25 mouse cellular contexts compared by ENCODE assay signal in the genomic region with DNA sequence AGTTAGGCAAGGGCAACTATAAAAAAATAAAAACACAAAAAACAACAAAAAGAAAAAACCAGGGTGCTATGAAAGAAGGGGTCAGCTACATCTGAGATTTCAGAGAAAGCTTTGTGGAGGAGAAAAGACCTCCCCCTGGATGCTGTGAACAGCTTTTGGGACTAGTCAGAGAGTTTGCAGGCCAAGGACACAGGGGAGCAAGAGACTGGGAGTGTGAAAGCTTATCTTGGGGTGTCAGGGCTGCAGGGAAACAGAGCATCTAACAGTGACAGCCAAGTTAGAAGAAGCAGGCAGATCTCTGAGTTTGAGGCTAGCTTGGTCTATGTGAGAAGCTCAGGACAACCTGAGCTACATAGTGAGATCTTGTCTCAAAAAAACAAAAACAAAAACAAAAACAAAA. TPM values are rescaled to one million over a fixed set of nuclear protein-coding genes. Genes with fewer than 3 reads are reported as not detected.
A peak's percentile ranks its signal among the peaks of the same experiment; 100 is the strongest.
DNase-seq lines count a peak whose midpoint lies in the region; ATAC-seq and TF ChIP-seq lines count a peak whose summit lies in the region.
"Had no signal": no experiment of that assay in that cellular context is flagged by ENCODE, and none has a peak within 500 bp of the region (broad histone marks: within the 10 kb centered on the region; RNA-seq: fewer than 3 reads in every experiment).

No protein-coding gene starts in this region.

- DNase-seq in adrenal gland, adult (ENCODE audit: inconsistent age in 2 of 2, low spot score in 1 of 2), result peak; percentile 23 to 73
- DNase-seq in adrenal gland, adult 18-20 months (ENCODE audit: low spot score in 2 of 2), result no peak
- peak; percentile 22 for DNase-seq in adrenal gland, postnatal 14 days
- no peak for DNase-seq in adrenal gland, adult 8-10 months
- DNase-seq in midbrain, embryonic 11.5 days (ENCODE audit: low spot score, missing footprints), result peak; percentile 59
- no peak for DNase-seq in midbrain, postnatal 0 days (ENCODE audit: low spot score)
- DNase-seq: adrenal gland, postnatal 10 days; B cell, adult 2 months; cerebellum, adult 11 months; cerebellum, adult 18-20 months; cerebellum, adult 8-10 months; cerebellum, adult 9-11 months; cerebellum, postnatal 14 days; cerebellum, postnatal 36 days; embryo, embryonic 11 days had no signal

- no peaks in the 10 kb centered on the region for H3K27me3 ChIP-seq in midbrain, embryonic 11.5 days (ENCODE audit: control insufficient read depth, insufficient read depth, low read length)
- H3K27me3 ChIP-seq in midbrain, postnatal 0 days (ENCODE audit: insufficient read depth, low read length), result no peaks in the 10 kb centered on the region
- H3K27me3 ChIP-seq: CH12.LX; embryonic facial prominence, embryonic 13.5 days; embryonic facial prominence, embryonic 15.5 days; forebrain, embryonic 12.5 days had no signal

- ATAC-seq in midbrain, embryonic 11.5 days (ENCODE audit: low FRiP score), result no peak
- no peak for ATAC-seq in midbrain, postnatal 0 days (ENCODE audit: low FRiP score)
- ATAC-seq: CD4-positive, CD25-positive, alpha-beta regulatory T cell, adult 4 months; forebrain, embryonic 14.5 days; forebrain, embryonic 16.5 days had no signal

- no peaks in the 10 kb centered on the region for H3K36me3 ChIP-seq in midbrain, embryonic 11.5 days (ENCODE audit: control insufficient read depth, insufficient read depth, low read length)
- no peaks in the 10 kb centered on the region for H3K36me3 ChIP-seq in midbrain, postnatal 0 days (ENCODE audit: insufficient read depth, low read length)
- H3K36me3 ChIP-seq: embryonic facial prominence, embryonic 13.5 days; embryonic facial prominence, embryonic 15.5 days; forebrain, embryonic 10.5 days; forebrain, embryonic 12.5 days; G1E had no signal

- H3K9me3 ChIP-seq in midbrain, embryonic 11.5 days (ENCODE audit: control insufficient read depth, low read length), result no peaks in the 10 kb centered on the region
- no peaks in the 10 kb centered on the region for H3K9me3 ChIP-seq in midbrain, postnatal 0 days (ENCODE audit: low read length)
- H3K9me3 ChIP-seq: embryonic facial prominence, embryonic 13.5 days; embryonic facial prominence, embryonic 15.5 days; forebrain, embryonic 10.5 days; forebrain, embryonic 12.5 days; G1E had no signal

- peaks cover 5% of the 10 kb centered on the region; the same call in 1 of the 2 replicates for H3K4me1 ChIP-seq in midbrain, embryonic 11.5 days (ENCODE audit: control insufficient read depth, insufficient read depth, low read length)
- no peaks in the 10 kb centered on the region for H3K4me1 ChIP-seq in midbrain, postnatal 0 days (ENCODE audit: insufficient read depth, low read length)
- H3K4me1 ChIP-seq: embryonic facial prominence, embryonic 13.5 days; embryonic facial prominence, embryonic 15.5 days had no signal

- no peak overlapping the region for H3K9ac ChIP-seq in midbrain, embryonic 11.5 days (ENCODE audit: low read length)
- H3K9ac ChIP-seq in midbrain, postnatal 0 days (replicated peaks; ENCODE audit: low read length, poor library complexity, severe bottlenecking), result no peak overlapping the region
- H3K9ac ChIP-seq: embryonic facial prominence, embryonic 13.5 days; embryonic facial prominence, embryonic 15.5 days; forebrain, embryonic 12.5 days had no signal

- no peak overlapping the region for H3K4me3 ChIP-seq in midbrain, embryonic 11.5 days (ENCODE audit: low read depth, low read length)
- H3K4me3 ChIP-seq in midbrain, postnatal 0 days (ENCODE audit: low read depth, low read length), result no peak overlapping the region
- H3K4me3 ChIP-seq: embryonic facial prominence, embryonic 13.5 days; embryonic facial prominence, embryonic 15.5 days; erythroblast, embryonic 14.5 days; forebrain, embryonic 10.5 days; forebrain, embryonic 12.5 days had no signal

- H3K27ac ChIP-seq in midbrain, embryonic 11.5 days (ENCODE audit: low read depth, low read length), result no peak overlapping the region
- no peak overlapping the region for H3K27ac ChIP-seq in midbrain, postnatal 0 days (ENCODE audit: low read depth, low read length)
- H3K27ac ChIP-seq: embryonic facial prominence, embryonic 13.5 days; embryonic facial prominence, embryonic 15.5 days; forebrain, embryonic 10.5 days; forebrain, embryonic 12.5 days had no signal

- H3K4me2 ChIP-seq in midbrain, embryonic 11.5 days, result no peak overlapping the region
- H3K4me2 ChIP-seq in midbrain, postnatal 0 days (ENCODE audit: low read depth, low read length, poor library complexity, severe bottlenecking), result no peak overlapping the region
- H3K4me2 ChIP-seq: embryonic facial prominence, embryonic 13.5 days; embryonic facial prominence, embryonic 15.5 days; forebrain, embryonic 12.5 days had no signal

- no peak for TF ChIP-seq CTCF in midbrain, postnatal 0 days (IDR thresholded peaks at IDR 0.05)

RNA-seq across cellular contexts. Expression of a gene that starts 12.2 kb away (rescaled TPM):
- total RNA-seq in adrenal gland, adult 18-20 months (2021), result 10 to 100 TPM; 35.8 to 45.9 TPM
- 34.1 and 35.6 TPM in 2 replicates for total RNA-seq in adrenal gland, postnatal 14 days (2021)
- total RNA-seq in adrenal gland, adult 8-10 months (2022), result 10 to 100 TPM; 61.2 to 71.8 (median 64.7) TPM
- polyA plus RNA-seq in midbrain, embryonic 11.5 days (2014; fragmentation: Nextera tagmentation; extraction: Ambion mirVana), result 42.1 and 42.2 TPM in 2 replicates
- total RNA-seq in midbrain, postnatal 0 days (2014; rRNA removed), result 27.0 and 31.6 TPM in 2 replicates
- polyA plus RNA-seq in midbrain, postnatal 0 days (2015; fragmentation: Nextera tagmentation; extraction: Ambion mirVana), result 28.9 and 34.4 TPM in 2 replicates

RNA-seq across cellular contexts. Expression of a gene that starts 42.2 kb away (rescaled TPM):
- total RNA-seq in adrenal gland, adult 18-20 months (2021), result 10 to 100 TPM; 39.0 to 84.5 TPM
- total RNA-seq in adrenal gland, postnatal 14 days (2021), result 51.7 and 53.0 TPM in 2 replicates
- total RNA-seq in adrenal gland, adult 8-10 months (2022), result 10 to 100 TPM; 45.2 to 62.8 (median 54.4) TPM
- polyA plus RNA-seq in midbrain, embryonic 11.5 days (2014; fragmentation: Nextera tagmentation; extraction: Ambion mirVana), result 25.8 and 36.9 TPM in 2 replicates
- 39.7 and 44.4 TPM in 2 replicates for total RNA-seq in midbrain, postnatal 0 days (2014; rRNA removed)
- polyA plus RNA-seq in midbrain, postnatal 0 days (2015; fragmentation: Nextera tagmentation; extraction: Ambion mirVana), result 21.9 and 25.0 TPM in 2 replicates

Comparison
In these comparisons a context has a peak if more than half of its experiments do, and no peak if none do; other contexts are left out.
1. DNase-seq: peak in adrenal gland, adult (2 of 2), adrenal gland, postnatal 14 days (single experiment) and midbrain, embryonic 11.5 days (single experiment); none in adrenal gland, adult 18-20 months (0 of 2), adrenal gland, adult 8-10 months (single experiment) and midbrain, postnatal 0 days (single experiment).